Mouse (Mus musculus) lung, postnatal 0 days (tissue): ENCODE measurements around the gene Gatb. TPM values are rescaled to one million over a fixed set of nuclear protein-coding genes. Genes with fewer than 3 reads are reported as not detected.

Source experiments
- ATAC-seq: fragments of 200-750 bp; cut with Nextera tagmentation; 2 replicates; pipeline ENCODE4 v1.8.0; 2017; ENCODE audit warnings: moderate library complexity
- DNase-seq: peaks from one replicate; pipeline ENCODE4 v3.0.0-alpha.2; 2016; ENCODE audit warnings: low spot score
- H3K27ac ChIP-seq: fragments of 300-500 bp; sonication (generic); 2 replicates; pipeline ENCODE4 v1.5.1; 2014; ENCODE audit warnings: antibody characterized with exemption, mild to moderate bottlenecking, low read length, mixed read lengths
- H3K27me3 ChIP-seq: fragments of 300-500 bp; sonication (generic); replicated peaks from 2 replicates; pipeline ENCODE4 v1.6.1; 2014; ENCODE audit warnings: low read length, mixed read lengths; ENCODE audit not compliant: insufficient read depth
- H3K36me3 ChIP-seq: fragments of 300-500 bp; sonication (generic); 2 replicates; pipeline ENCODE4 v1.6.1; 2014; ENCODE audit warnings: low read length, mixed read lengths; ENCODE audit not compliant: insufficient read depth
- H3K4me1 ChIP-seq: fragments of 300-500 bp; sonication (generic); 2 replicates; pipeline ENCODE4 v1.6.1; 2014; ENCODE audit warnings: antibody characterized with exemption, low read depth, low read length, mixed read lengths; ENCODE audit not compliant: insufficient read depth
- H3K4me2 ChIP-seq: fragments of 300-500 bp; sonication (generic); replicated peaks from 2 replicates; pipeline ENCODE4 v1.6.1; 2014; ENCODE audit warnings: low read depth, mild to moderate bottlenecking, low read length, moderate library complexity, mixed read lengths
- H3K4me3 ChIP-seq: fragments of 300-500 bp; sonication (generic); 2 replicates; pipeline ENCODE4 v1.5.1; 2014; ENCODE audit warnings: low read depth, low read length
- H3K9ac ChIP-seq: fragments of 300-500 bp; sonication (generic); replicated peaks from 2 replicates; pipeline ENCODE4 v1.6.1; 2014; ENCODE audit warnings: low read depth, mild to moderate bottlenecking
- H3K9me3 ChIP-seq: fragments of 300-500 bp; sonication (generic); 2 replicates; pipeline ENCODE4 v1.6.1; 2016; ENCODE audit warnings: low read length, mixed read lengths
- CTCF ChIP-seq: IDR thresholded peaks from 2 replicates; pipeline ENCODE4 v1.5.1; 2016; ENCODE audit warnings: antibody characterized with exemption, mild to moderate bottlenecking
- EP300 ChIP-seq: IDR thresholded peaks from 2 replicates; pipeline ENCODE4 v1.6.1; 2016; ENCODE audit warnings: antibody characterized with exemption, mild to moderate bottlenecking, control low read depth
- WGBS: fragments of 180-500 bp; shearing (Covaris S2); extraction: QIAGEN DNeasy Blood & Tissue Kit; methylation state at CpG from one replicate; pipeline ENCODE4 v1.1.7; 2014; 5-methylcytosine and 5-hydroxymethylcytosine counted together
- polyA plus RNA-seq: library from polyadenylated mRNA; unstranded; fragments of >200 nt; fragmentation: Nextera tagmentation; extraction: Ambion mirVana; gene quantifications from 2 replicates; pipeline ENCODE4 v1.2.1, GENCODE M21; 2015

Gatb gene
- polyA plus RNA-seq, 1 experiment from 2014 or later = 9.2 TPM

DNA sequence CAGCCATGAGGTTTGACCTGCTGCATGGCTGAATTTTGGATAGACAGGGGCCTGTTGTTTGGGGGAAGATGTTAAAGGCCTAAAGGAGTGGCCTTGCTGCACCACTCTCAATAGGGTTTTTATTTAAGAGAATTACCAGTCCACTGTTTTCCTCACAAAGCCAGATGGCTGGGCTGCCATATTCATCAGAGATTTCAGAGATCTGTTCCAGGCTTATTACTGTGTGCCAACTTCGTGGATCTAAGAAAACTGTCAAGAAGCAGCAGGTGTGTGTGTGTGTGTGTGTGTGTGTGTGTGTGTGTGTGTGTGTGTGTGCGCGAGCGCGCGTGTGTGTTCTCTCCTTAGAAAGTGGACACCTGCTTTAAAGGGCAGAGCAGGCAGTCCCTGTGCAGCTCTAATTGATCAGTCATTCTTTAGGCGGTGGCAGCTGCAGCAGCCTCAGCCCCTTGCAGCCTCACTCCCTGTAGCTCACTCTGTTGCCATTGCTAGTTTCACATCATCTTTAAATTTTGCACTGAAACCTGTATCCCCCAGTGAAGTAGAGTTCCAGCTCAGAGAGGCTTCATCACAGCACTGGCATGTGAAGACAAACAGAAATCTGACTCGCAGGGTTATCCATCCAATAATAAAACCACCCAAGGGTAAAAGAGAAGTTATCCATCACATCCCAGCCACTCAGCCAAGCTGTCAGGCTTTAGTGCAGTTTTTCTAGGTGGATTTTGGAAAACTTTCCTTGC is 60.6 kb downstream of the Gatb start:
- H3K4me3 ChIP-seq = no peak overlapping the region
- WGBS = 83% methylated on average over 8 of the region's 8 CpGs
- no peaks in the 10 kb centered on the region for H3K9me3 ChIP-seq
- ATAC-seq = no peak
- TF ChIP-seq EP300 = no peak
- no peak for TF ChIP-seq CTCF
- no peaks in the 10 kb centered on the region for H3K4me1 ChIP-seq
- no peaks in the 10 kb centered on the region for H3K27me3 ChIP-seq
- H3K27ac ChIP-seq = no peak overlapping the region
- DNase-seq = no peak
- H3K36me3 ChIP-seq = no peaks in the 10 kb centered on the region
- H3K4me2 ChIP-seq = no peak overlapping the region
- H3K9ac ChIP-seq = no peak overlapping the region

DNA sequence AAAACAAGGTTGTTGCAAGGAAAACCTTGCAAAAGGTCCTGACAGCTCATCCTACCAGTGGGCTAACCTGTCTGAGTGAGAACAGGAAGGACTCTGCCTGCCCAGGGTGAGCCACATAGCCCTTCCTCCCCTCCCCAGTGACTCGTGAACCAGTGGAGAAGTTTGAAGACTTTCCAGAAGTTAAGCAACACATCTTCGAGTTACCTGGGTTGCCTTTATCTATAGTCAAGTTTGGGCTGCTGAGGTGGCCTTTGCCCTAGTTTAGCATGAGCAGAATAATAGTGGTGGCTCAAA is 61.2 kb downstream of the Gatb start:
- Histone ChIP-seq H3K9me3 (no peaks in the 10 kb centered on the region), H3K9ac (no peak overlapping the region), H3K27me3 (no peaks in the 10 kb centered on the region), H3K4me2 (no peak overlapping the region), H3K27ac (no peak overlapping the region), H3K4me1 (no peaks in the 10 kb centered on the region), H3K4me3 (no peak overlapping the region), H3K36me3 (no peaks in the 10 kb centered on the region)
- no peak for ATAC-seq
- DNase-seq = no peak
- TF ChIP-seq EP300 (no peak), CTCF (no peak)
- 52% methylated on average over 2 of the region's 2 CpGs for WGBS

DNA sequence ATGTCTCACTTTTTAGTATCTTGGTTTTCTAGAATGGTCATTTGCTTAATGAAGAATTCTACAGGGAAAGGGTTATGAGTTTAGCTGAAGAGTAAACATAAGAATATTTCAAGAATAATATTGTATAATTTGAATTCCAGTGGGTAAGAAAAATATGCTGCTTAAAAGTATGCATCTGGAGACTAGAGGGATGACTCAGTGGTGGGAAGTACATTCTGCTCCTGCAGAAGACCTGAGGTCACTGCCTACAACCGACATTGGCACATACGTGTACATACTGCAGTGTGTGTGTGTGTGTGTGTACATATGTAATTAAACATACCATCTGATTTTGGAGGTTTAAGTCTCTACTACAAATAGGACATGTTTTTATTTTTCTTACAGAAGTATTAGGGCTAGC is 61.7 kb downstream of the Gatb start:
- Histone ChIP-seq H3K9me3 (no peaks in the 10 kb centered on the region), H3K27ac (no peak overlapping the region)
- TF ChIP-seq EP300 = no peak
- TF ChIP-seq CTCF = no peak

DNA sequence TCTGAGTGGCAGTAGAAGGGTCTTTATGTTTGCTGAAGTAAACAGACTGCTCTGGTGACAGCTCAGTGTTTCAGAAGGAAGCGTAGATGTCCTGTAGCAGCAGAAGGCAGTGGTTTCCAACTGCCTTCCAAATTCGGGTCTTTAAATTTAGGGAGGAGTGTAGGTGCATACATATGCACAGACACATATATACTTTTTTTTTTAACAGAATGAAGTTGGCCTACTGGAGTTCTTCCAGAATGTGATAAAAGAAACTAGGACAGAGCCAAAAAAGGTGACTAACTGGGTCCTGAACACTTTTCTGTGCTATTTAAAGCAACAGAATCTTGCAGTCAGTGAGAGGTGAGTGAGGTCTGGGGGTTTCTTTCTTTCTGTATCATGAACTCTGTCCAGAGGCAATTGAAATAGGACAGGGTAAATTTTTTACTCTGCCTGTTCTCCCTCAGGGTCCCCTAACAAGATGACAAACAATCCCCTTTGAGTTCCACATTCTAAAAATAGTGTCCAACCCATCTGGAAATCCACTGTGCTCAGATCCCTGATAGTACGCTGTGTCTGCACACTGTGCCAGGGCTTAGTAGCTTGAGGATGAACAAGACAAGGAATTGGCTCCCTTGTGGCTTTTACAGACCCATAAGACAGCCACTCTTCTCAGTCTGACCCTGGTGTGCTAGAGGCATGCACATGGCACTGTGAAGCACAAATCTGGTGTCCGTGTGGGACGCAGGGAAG is 63.0 kb downstream of the Gatb start:
- DNase-seq = no peak
- Histone ChIP-seq H3K9ac (no peak overlapping the region), H3K36me3 (no peaks in the 10 kb centered on the region), H3K27ac (no peak overlapping the region), H3K4me1 (no peaks in the 10 kb centered on the region), H3K4me2 (no peak overlapping the region), H3K9me3 (no peaks in the 10 kb centered on the region), H3K4me3 (no peak overlapping the region), H3K27me3 (no peaks in the 10 kb centered on the region)
- no peak for ATAC-seq
- no peak for TF ChIP-seq EP300
- TF ChIP-seq CTCF = no peak
- WGBS = 87% methylated on average over 5 of the region's 5 CpGs

More for the DNA sequence above, 61.7 kb downstream of the Gatb start:
- 85% methylated on average over 2 of the region's 2 CpGs for WGBS
- Histone ChIP-seq H3K27me3 (no peaks in the 10 kb centered on the region), H3K4me2 (no peak overlapping the region), H3K36me3 (no peaks in the 10 kb centered on the region), H3K4me3 (no peak overlapping the region), H3K9ac (no peak overlapping the region), H3K4me1 (no peaks in the 10 kb centered on the region)
- ATAC-seq (no peak), DNase-seq (no peak)

DNA sequence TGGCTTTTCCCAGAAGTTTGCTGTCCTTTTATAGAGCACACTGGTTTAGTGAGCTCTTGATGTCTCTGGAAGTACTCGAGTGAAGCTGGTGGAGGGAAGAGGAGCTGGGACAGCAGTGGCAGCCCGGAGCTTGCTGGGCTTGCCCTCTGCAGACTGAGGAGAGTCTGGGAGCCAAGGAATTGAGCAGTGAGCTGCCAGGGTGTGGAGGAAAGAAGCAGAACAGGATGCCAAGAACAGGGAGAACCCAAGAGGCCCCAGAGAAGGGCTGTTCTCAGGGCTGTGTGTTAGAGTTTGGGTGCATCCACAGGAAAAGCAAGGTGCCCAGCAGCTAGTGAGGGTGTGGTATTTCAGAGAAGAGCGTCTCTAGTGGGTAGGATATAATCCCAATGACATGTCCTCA is 67.8 kb downstream of the Gatb start:
- WGBS = 70% methylated on average over 3 of the region's 3 CpGs
- ATAC-seq (no peak), DNase-seq (no peak)
- Histone ChIP-seq H3K4me1 (no peaks in the 10 kb centered on the region), H3K36me3 (no peaks in the 10 kb centered on the region), H3K27me3 (no peaks in the 10 kb centered on the region), H3K4me2 (no peak overlapping the region), H3K9ac (no peak overlapping the region), H3K4me3 (no peak overlapping the region), H3K9me3 (no peaks in the 10 kb centered on the region), H3K27ac (no peak overlapping the region)
- TF ChIP-seq EP300 (no peak), CTCF (no peak)

DNA sequence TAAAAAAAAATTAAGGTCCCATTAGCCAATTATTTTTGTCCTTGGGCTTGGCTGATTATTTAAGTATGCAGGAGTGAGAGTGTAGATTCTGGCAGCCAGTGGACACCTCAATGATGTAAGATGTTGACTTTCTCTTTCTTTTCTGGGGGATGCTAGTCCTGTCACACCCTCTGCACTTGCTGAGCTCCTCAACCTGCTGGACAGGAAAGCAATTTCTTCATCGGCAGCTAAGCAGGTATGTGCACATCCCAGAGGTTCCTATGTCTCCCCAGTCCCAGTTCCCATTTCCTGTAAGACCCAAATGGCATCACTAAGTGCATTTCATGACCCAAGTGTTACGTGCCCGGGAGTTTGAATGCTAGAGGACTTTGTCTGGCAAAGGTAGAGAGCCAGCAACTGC is 70.9 kb downstream of the Gatb start:
- 80% methylated on average over 3 of the region's 3 CpGs for WGBS
- TF ChIP-seq EP300 = no peak
- TF ChIP-seq CTCF = no peak
- DNase-seq = no peak

More for the DNA sequence above, 70.9 kb downstream of the Gatb start:
- H3K27ac ChIP-seq = no peak overlapping the region
- H3K36me3 ChIP-seq = no peaks in the 10 kb centered on the region
- no peak overlapping the region for H3K4me2 ChIP-seq
- H3K9ac ChIP-seq = no peak overlapping the region
- H3K27me3 ChIP-seq = no peaks in the 10 kb centered on the region
- no peak overlapping the region for H3K4me3 ChIP-seq
- ATAC-seq = no peak
- H3K9me3 ChIP-seq = no peaks in the 10 kb centered on the region
- no peaks in the 10 kb centered on the region for H3K4me1 ChIP-seq
